Mouse (Mus musculus) forebrain, embryonic 11.5 days (tissue): ENCODE measurements around the gene Vmn2r19. TPM values are rescaled to one million over a fixed set of nuclear protein-coding genes. Genes with fewer than 3 reads are reported as not detected.
"Not testable (repeated sequence)": the region's sequence is repeated elsewhere in the genome, so short reads cannot be mapped to it uniquely, and the experiment has no call there.

Source experiments
- ATAC-seq: fragments of 200-750 bp; cut with Nextera tagmentation; replicated peaks from 2 replicates; pipeline ENCODE4 v1.8.0; 2017; ENCODE audit warnings: moderate TSS enrichment; ENCODE audit not compliant: low FRiP score
- DNase-seq: peaks from one replicate; pipeline ENCODE4 v3.0.0-alpha.2; 2017; ENCODE audit warnings: low spot score
- H3K27ac ChIP-seq: fragments of 300-500 bp; sonication (generic); 2 replicates; pipeline ENCODE4 v1.5.1; 2014; ENCODE audit warnings: low read depth, low read length
- H3K27me3 ChIP-seq: fragments of 300-500 bp; sonication (generic); 2 replicates; pipeline ENCODE4 v1.6.1; 2014; ENCODE audit warnings: mild to moderate bottlenecking, low read length, mixed read lengths; ENCODE audit not compliant: control insufficient read depth, insufficient read depth
- H3K36me3 ChIP-seq: fragments of 300-500 bp; sonication (generic); 2 replicates; pipeline ENCODE4 v1.6.1; 2014; ENCODE audit warnings: mild to moderate bottlenecking, low read length, moderate library complexity, mixed read lengths; ENCODE audit not compliant: control insufficient read depth, insufficient read depth
- H3K4me1 ChIP-seq: fragments of 300-500 bp; sonication (generic); replicated peaks from 2 replicates; pipeline ENCODE4 v1.6.1; 2014; ENCODE audit warnings: low read length, mixed read lengths; ENCODE audit not compliant: control insufficient read depth, insufficient read depth
- H3K4me2 ChIP-seq: fragments of 300-500 bp; sonication (generic); 2 replicates; pipeline ENCODE4 v1.6.1; 2014; ENCODE audit warnings: low read depth, mild to moderate bottlenecking, low read length, moderate library complexity, mixed read lengths; ENCODE audit not compliant: severe bottlenecking
- H3K4me3 ChIP-seq: fragments of 300-500 bp; sonication (generic); 2 replicates; pipeline ENCODE4 v1.5.1; 2014; ENCODE audit warnings: low read depth, low read length
- H3K9ac ChIP-seq: fragments of 300-500 bp; sonication (generic); 2 replicates; pipeline ENCODE4 v1.6.1; 2014; ENCODE audit warnings: low read length
- H3K9me3 ChIP-seq: fragments of 300-500 bp; sonication (generic); 2 replicates; pipeline ENCODE4 v1.6.1; 2016; ENCODE audit warnings: low read length, mixed read lengths; ENCODE audit not compliant: control insufficient read depth
- WGBS: fragments of 180-500 bp; shearing (Covaris S2); extraction: QIAGEN DNeasy Blood & Tissue Kit; methylation state at CpG from one replicate; pipeline ENCODE4 v1.1.7; 2014; 5-methylcytosine and 5-hydroxymethylcytosine counted together
- polyA plus RNA-seq: library from polyadenylated mRNA; unstranded; fragments of >200 nt; fragmentation: Nextera tagmentation; extraction: Ambion mirVana; gene quantifications from 2 replicates; pipeline ENCODE4 v1.2.1, GENCODE M21; 2014

Vmn2r19 gene
- polyA plus RNA-seq, 1 experiment from 2014 or later, result not detected

GRCm38 (mm10) chr6:123286311-123286710 lies 21.8 kb upstream of the Vmn2r19 start:
- Histone ChIP-seq H3K4me2 (no peak overlapping the region), H3K9me3 (no peaks in the 10 kb centered on the region), H3K9ac (no peak overlapping the region), H3K36me3 (no peaks in the 10 kb centered on the region), H3K27ac (no peak overlapping the region), H3K4me3 (no peak overlapping the region), H3K4me1 (no peaks in the 10 kb centered on the region), H3K27me3 (no peaks in the 10 kb centered on the region)
- no peak for ATAC-seq
- WGBS, result 91% methylated on average over 2 of the region's 2 CpGs
- DNase-seq, result no peak

GRCm38 (mm10) chr6:123288931-123289330 lies 19.2 kb upstream of the Vmn2r19 start:
- no peaks in the 10 kb centered on the region for H3K9me3 ChIP-seq
- no peak overlapping the region for H3K4me3 ChIP-seq
- H3K27me3 ChIP-seq, result no peaks in the 10 kb centered on the region
- no peak for ATAC-seq
- no peak overlapping the region for H3K4me2 ChIP-seq
- no peaks in the 10 kb centered on the region for H3K36me3 ChIP-seq
- H3K9ac ChIP-seq, result no peak overlapping the region
- no peak for DNase-seq
- H3K27ac ChIP-seq, result no peak overlapping the region
- H3K4me1 ChIP-seq, result no peaks in the 10 kb centered on the region
- WGBS, result 87% methylated on average over 10 of the region's 10 CpGs

GRCm38 (mm10) chr6:123289753-123290152 lies 18.4 kb upstream of the Vmn2r19 start, which contains the start of gene Clec4e:
Gene Clec4e, minus strand, starts transcription at chr6:123289870.
- no peak within 1 kb of the TSS for H3K4me3 ChIP-seq
- H3K4me1 ChIP-seq, result no peaks in the 10 kb centered on the region
- no peak within 1 kb of the TSS for H3K9ac ChIP-seq
- H3K27me3 ChIP-seq, result no peaks in the 10 kb centered on the region
- no peak within 1 kb of the TSS for H3K27ac ChIP-seq
- WGBS, result 89% methylated on average over 4 of the region's 4 CpGs
- H3K4me2 ChIP-seq, result no peak within 1 kb of the TSS
- DNase-seq (no peak), ATAC-seq (no peak)
- no peaks in the 10 kb centered on the region for H3K36me3 ChIP-seq
- H3K9me3 ChIP-seq, result no peaks in the 10 kb centered on the region

- Histone ChIP-seq H3K27me3 (no peaks in the 10 kb centered on the region), H3K36me3 (no peaks in the 10 kb centered on the region), H3K4me2 (no peak overlapping the region), H3K27ac (no peak overlapping the region), H3K9ac (no peak overlapping the region), H3K4me1 (no peaks in the 10 kb centered on the region), H3K4me3 (no peak overlapping the region), H3K9me3 (no peaks in the 10 kb centered on the region)
- ATAC-seq (no peak), DNase-seq (no peak)
- WGBS, result 87% methylated on average over 1 of the region's 1 CpGs
Measured at GRCm38 (mm10) chr6:123292751-123293400, 15.3 kb upstream of the Vmn2r19 start.

- 87% methylated on average over 11 of the region's 11 CpGs for WGBS
- not testable (repeated sequence) for H3K27ac ChIP-seq, ATAC-seq
Measured at GRCm38 (mm10) chr6:123293509-123293908, 14.6 kb upstream of the Vmn2r19 start.

GRCm38 (mm10) chr6:123296687-123297086 lies 11.4 kb upstream of the Vmn2r19 start:
- no peaks in the 10 kb centered on the region for H3K9me3 ChIP-seq
- WGBS, result 83% methylated on average over 1 of the region's 1 CpGs

More at GRCm38 (mm10) chr6:123293509-123293908, 14.6 kb upstream of the Vmn2r19 start:
- not testable (repeated sequence) for DNase-seq, H3K4me3 ChIP-seq, H3K4me2 ChIP-seq, H3K9me3 ChIP-seq, H3K4me1 ChIP-seq, H3K9ac ChIP-seq, H3K36me3 ChIP-seq, H3K27me3 ChIP-seq

GRCm38 (mm10) chr6:123306315-123306714 lies 1.8 kb upstream of the Vmn2r19 start:
- not testable (repeated sequence) for H3K27ac ChIP-seq, H3K4me3 ChIP-seq, H3K36me3 ChIP-seq, DNase-seq, H3K9me3 ChIP-seq, H3K27me3 ChIP-seq, H3K4me2 ChIP-seq, H3K9ac ChIP-seq, H3K4me1 ChIP-seq, ATAC-seq
- 88% methylated on average over 7 of the region's 7 CpGs for WGBS

More at GRCm38 (mm10) chr6:123296687-123297086, 11.4 kb upstream of the Vmn2r19 start:
- no peaks in the 10 kb centered on the region for H3K27me3 ChIP-seq
- no peak overlapping the region for H3K4me2 ChIP-seq
- no peak overlapping the region for H3K4me3 ChIP-seq
- ATAC-seq (no peak), DNase-seq (no peak)
- H3K27ac ChIP-seq, result no peak overlapping the region
- no peaks in the 10 kb centered on the region for H3K4me1 ChIP-seq
- H3K36me3 ChIP-seq, result no peaks in the 10 kb centered on the region
- no peak overlapping the region for H3K9ac ChIP-seq

- Histone ChIP-seq H3K27ac (no peak overlapping the region), H3K9me3 (no peaks in the 10 kb centered on the region), H3K4me3 (no peak overlapping the region), H3K4me1 (no peaks in the 10 kb centered on the region), H3K27me3 (no peaks in the 10 kb centered on the region), H3K9ac (no peak overlapping the region), H3K4me2 (no peak overlapping the region), H3K36me3 (no peaks in the 10 kb centered on the region)
- DNase-seq, result no peak
- WGBS, result 30% methylated on average over 2 of the region's 2 CpGs
- no peak for ATAC-seq
Measured at GRCm38 (mm10) chr6:123332503-123332902, 24.4 kb downstream of the Vmn2r19 start.

- Histone ChIP-seq H3K36me3 (no peaks in the 10 kb centered on the region), H3K27ac (no peak overlapping the region), H3K4me3 (no peak overlapping the region), H3K9me3 (no peaks in the 10 kb centered on the region), H3K9ac (no peak overlapping the region), H3K4me1 (no peaks in the 10 kb centered on the region), H3K4me2 (no peak overlapping the region), H3K27me3 (no peaks in the 10 kb centered on the region)
- DNase-seq (no peak), ATAC-seq (no peak)
Measured at GRCm38 (mm10) chr6:123340093-123340492, 32.0 kb downstream of the Vmn2r19 start.
